Mouse (Mus musculus) layer of hippocampus, postnatal 36 days (tissue): Measurements from ENCODE around the gene Slc5a4a. TPM values are rescaled to one million over a fixed set of nuclear protein-coding genes. Genes with fewer than 3 reads are reported as not detected.

Source experiments
- DNase-seq, 2 experiments: peaks; one replicate each; pipeline ENCODE4 v3.0.0; 2022
- microRNA-seq, 2 experiments: library from miRNA; unstranded; fragments of <30 nt; microRNA quantifications; one replicate each; pipeline ENCODE4 v1.2.0; 2021
- total RNA-seq, 2 experiments: library from RNA; stranded (reverse); gene quantifications; 2 replicates each; pipeline ENCODE4 v1.2.3; 2021

Slc5a4a gene
- total RNA-seq, 2 experiments from 2014 or later = not detected

DNA sequence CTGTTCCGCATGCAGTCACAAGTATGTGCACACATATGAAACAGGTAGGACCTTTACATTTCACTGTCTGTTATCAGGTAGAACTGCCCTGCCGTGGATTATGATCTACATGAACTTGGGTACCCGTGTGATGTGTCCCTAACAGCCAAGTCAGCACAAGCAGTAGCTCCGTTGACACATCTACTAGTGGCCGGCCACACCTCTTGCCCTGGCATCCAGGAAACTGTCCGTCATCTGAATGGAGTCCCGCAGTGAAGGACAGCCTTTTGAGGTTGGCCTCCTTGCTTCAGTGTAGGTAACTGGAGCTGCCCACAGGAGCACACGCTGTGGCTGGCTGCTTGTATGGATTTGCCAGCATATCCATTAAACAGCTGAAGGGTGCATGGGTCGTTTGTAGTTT is 71.0 kb downstream of the Slc5a4a start:
- DNase-seq = no peak

DNA sequence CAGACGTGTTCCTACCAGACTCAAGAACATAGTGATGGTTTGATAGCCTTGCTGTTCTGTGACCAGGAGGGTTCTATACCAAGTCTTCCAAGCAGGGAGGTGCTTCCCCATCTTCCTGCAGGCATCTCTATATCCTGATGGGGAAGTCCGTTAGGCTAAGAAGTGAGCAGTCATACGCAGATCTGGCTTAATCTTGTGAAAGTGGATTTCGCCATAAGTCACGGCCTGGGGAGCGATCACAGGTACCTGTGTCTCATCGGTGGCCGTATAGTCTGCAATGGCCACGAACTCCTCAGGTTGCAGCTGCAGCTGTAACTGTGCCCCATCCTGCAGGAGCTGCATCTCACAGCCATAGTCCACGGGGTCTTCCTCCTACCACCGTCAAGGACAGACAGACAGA is 78.7 kb downstream of the Slc5a4a start:
- no peak for DNase-seq

DNA sequence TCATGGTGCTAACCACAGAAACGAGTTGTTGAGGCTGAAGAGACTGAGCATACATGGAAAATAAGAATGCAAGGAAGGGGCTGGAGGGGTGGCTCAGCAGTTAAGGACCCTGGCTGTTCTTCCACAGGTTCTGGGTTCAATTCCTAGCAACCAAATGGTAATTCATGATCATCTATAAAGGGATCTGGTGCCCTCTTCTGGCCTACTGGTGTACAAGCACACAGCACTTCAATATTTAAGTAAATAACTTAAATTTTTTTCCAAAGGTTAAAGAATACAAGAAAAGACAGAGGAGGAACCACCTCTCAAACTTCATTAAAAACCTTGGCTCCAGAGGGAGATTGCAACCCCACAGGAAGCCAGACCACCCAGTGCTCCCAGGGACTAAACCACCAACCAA is 82.4 kb downstream of the Slc5a4a start:
- no peak for DNase-seq

DNA sequence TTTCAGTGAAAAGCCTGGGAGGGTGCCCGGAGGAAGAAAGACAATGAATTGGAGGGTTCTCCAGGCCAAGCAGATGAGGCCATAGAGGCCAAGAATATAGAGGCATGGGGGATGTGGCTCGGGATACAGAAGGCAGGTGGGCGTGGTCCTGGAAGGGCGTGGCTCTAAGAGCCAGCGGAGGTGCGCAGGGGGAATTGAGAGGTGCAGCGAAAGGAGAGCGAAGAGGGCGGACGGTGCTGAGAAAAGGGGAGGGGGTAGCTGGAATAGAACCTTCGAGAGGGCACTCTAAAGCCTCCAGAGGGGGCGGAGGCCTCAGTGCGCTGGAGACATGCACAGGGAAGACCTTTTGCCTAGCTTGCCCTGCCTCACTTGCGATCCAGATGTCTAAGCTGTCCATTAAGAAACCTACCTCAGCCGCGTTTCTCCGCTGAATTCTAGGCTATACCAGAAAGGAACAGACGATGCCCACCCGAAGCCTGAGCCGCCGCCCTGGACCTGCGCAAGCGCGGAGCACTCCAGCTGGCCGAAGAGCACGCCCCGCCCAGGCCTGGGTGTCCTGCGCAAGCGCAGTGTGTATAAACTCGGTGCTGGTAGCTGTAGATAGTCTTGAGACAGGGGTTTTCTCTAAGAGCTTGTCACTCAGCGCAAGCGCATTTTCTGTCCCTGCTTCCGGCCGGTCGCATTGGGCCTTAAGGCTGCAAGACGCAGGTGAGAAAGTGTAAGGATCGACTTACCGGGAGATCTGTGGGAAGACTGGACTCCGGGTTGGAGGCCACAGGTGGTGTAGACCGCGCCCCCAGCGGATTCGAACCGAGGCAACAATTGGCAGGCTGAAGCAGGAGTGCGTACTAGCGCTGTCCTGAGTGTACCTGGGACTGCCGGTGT is 90.3 kb downstream of the Slc5a4a start, which contains the start of gene Prmt2:
Gene Prmt2 (minus strand): TSS at position 525 of the 885 bp plus-strand sequence.
- DNase-seq = peak; percentile 90

Small RNA genes within 50 kb of the gene (microRNA-seq; reads per million reads assigned to microRNA genes)
- gene Mir678 = 0 reads per million in 2 experiments

Other genes with a start within 250 kb of the Slc5a4a start
- gene Smarcb1, start 225.8 kb upstream of the Slc5a4a start, total RNA-seq = 10 to 100 TPM; 81.4 to 86.0 TPM
- 100 to 1,000 TPM; 339 TPM for gene Chchd10, start 214.3 kb upstream of the Slc5a4a start, total RNA-seq
- gene Mmp11, start 211.0 kb upstream of the Slc5a4a start, total RNA-seq = under 1 TPM; 0.81 to 0.95 TPM
- under 1 TPM in 1 of 2 experiments, not detected in 1; 0.52 TPM for gene Gm867, start 206.8 kb upstream of the Slc5a4a start, total RNA-seq
- gene Vpreb3, start 204.4 kb upstream of the Slc5a4a start, total RNA-seq = not detected
- gene Gm5134, start 192.9 kb upstream of the Slc5a4a start, total RNA-seq = under 1 TPM; 0.13 to 0.35 TPM
- 10 to 100 TPM; 16.7 to 18.1 TPM for gene Zfp280b, start 114.8 kb upstream of the Slc5a4a start, total RNA-seq
- not detected for gene Slc5a4b, start 36.5 kb upstream of the Slc5a4a start, total RNA-seq
- gene Prmt2, start 90.4 kb downstream of the Slc5a4a start, total RNA-seq = 10 to 100 TPM; 75.6 to 83.2 TPM
- 100 to 1,000 TPM; 114 to 128 TPM for gene S100b, start 106.4 kb downstream of the Slc5a4a start, total RNA-seq
- 10 to 100 TPM; 49.3 to 56.3 TPM for gene Dip2a, start 197.8 kb downstream of the Slc5a4a start, total RNA-seq